Mouse (Mus musculus) megakaryocyte, adult 5-6 weeks (primary cell): ENCODE measurements around the gene Serpinb12. TPM values are rescaled to one million over a fixed set of nuclear protein-coding genes. Genes with fewer than 3 reads are reported as not detected.
"Not testable (repeated sequence)": the region's sequence is repeated elsewhere in the genome, so short reads cannot be mapped to it uniquely, and the experiment has no call there.

ENCODE experiments used
- ATAC-seq: 2 replicates; pipeline ENCODE4 v1.8.0; 2016; ENCODE audit warnings: mild to moderate bottlenecking, inconsistent platforms; ENCODE audit not compliant: poor library complexity, severe bottlenecking
- total RNA-seq, 2 experiments: library from RNA; stranded (forward) in 1 of 2; stranded (reverse) in 1 of 2; fragments of 153-499, 151-499 nt in 1 of 2; fragments of 221-1000, 200-1000 nt in 1 of 2; gene quantifications; 2 replicates each; pipeline versions ENCODE4 v1.2.3 to v1.2.4; 2015 to 2017

The Serpinb12 gene
- total RNA-seq (2015) (not detected in 2 replicates), total RNA-seq (2017) (not detected in 2 replicates)

DNA sequence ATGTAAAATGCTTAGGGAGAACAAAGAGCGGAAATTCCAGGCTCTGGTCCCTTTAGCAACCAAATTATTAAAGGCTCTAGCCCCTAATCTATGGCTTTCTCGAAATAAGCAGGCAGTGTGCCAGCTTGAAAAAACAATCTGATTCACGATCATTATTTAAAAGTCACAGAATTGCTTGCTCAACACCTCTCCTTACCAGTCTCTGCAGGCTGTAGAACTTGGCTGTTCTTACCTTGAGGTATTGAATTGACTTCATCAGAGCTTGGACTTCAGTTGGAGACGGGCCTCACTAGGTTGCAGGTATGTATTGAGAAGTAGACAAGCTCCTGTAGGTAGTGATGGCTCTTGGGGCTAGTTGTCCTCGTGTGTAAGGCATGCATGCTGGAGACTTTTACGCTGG is at the start of gene Serpinb12:
Gene Serpinb12 (plus strand): TSS at position 185 of the 400 bp plus-strand sequence.
- no peak for ATAC-seq

DNA sequence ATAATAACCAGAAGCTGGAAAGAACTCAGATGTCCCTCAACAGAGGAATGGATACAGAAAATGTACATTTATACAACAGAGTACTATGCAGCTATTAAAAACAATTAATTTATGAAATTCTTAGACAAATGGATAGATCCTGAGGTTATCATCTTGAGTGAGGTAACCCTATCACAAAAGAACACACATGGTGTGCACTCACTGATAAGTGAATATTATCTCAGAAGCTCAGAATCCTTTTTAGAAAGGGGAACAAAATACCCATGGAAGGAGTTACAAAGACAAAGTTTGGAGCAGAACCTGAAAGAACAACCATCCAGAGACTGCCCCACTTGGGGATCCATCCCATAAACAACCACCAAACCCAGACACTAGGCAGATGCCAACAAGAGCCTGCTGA is 39.1 kb upstream of the Serpinb12 start:
- not testable (repeated sequence) for ATAC-seq

DNA sequence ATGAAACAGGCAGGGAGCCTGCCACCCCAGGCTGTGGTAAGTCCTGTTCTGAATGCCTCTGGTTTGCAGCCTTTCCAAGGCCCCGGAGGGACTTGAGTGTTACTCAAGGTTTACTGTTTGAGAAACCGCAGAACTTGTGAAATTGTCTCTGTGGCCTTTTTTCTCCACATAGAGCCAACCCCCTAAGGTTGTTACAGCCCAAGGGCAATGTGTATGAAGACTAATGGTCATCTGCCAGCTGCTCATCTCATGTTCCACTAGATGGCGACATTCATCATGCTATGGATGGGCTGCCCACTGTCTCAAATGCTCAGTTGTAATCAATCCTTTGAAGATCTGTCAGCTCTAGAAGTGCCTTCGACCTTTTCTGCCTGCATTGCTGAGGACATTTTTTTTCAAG is 32.8 kb upstream of the Serpinb12 start:
- ATAC-seq, result peak; percentile 99

DNA sequence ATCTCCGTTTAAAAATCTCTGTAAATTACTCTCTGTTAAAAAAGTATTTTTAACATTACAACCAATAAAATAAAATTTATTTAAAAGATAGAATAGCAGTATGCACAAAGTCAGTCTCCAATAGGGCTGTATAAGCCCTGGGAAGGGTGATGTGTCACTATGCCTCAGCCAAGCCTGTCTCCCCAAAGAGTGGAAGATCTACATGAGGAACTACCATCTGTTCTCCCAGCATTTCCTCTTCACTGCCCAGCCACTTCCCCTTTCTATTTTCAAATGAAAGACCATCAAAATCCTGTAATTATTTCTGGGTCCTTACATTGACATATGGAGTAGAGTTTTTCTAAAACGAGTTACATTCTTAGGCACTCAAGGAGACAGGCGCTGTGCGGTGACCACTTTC is 2.3 kb upstream of the Serpinb12 start:
- ATAC-seq, result peak; percentile 92

DNA sequence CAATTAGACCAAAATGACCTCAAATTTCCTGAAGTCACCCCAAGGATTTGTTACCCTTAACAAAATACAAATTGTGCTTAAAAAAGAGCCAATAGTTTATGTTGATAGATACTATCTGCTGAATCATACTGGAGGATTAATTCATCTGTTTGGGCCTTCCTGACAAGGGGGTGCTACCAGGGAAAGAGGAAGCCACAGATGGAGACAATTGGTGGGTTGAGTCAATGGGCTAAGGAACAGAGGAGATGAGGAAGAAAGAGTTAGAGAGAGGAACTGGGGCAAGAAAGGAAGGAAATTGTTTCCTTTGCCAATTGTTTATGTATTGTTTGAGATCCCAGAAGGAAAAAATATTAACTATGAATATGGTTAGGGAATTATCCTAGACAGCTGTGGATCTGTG is 591 bp upstream of the Serpinb12 start:
- ATAC-seq, result peak; percentile 77

DNA sequence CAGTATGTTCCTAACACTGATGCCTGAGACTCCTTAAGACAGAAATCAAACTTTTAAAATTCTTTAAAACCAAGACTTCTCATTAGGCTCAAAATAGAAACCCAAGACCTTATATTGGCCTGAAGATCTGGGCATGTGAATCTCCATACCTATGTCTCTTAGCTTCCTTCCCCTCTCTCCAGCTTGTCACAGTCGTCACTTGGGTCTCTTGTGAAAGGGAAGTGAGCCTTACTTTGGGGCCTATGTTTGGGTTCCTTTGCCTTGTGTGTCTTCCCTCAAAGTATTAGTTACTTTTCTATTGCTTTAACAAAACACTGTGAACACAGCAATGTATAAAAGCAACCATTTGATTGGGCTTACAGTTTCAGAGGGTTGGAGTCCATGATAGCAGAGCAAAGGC is 13.0 kb downstream of the Serpinb12 start:
- peak; percentile 66 for ATAC-seq

DNA sequence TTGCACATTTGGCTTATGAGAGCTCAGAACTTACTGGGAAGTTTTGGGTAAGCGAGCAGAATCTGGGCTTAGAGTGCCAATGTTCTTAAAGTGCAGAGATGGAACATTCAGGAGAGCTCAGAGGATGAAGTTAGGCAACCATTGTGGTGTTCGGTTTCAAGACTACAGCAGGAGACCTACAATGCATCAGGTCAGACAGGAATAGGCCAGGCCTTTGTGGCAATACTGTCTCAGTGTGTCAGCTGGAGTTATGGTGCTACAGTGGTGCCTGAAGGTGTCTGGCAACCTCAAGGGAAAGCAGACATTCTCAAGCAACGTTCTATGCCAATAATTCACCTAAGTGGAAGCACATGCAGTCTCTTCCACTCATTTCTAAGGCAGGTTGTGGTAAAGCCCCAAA is 25.7 kb downstream of the Serpinb12 start:
- no peak for ATAC-seq

DNA sequence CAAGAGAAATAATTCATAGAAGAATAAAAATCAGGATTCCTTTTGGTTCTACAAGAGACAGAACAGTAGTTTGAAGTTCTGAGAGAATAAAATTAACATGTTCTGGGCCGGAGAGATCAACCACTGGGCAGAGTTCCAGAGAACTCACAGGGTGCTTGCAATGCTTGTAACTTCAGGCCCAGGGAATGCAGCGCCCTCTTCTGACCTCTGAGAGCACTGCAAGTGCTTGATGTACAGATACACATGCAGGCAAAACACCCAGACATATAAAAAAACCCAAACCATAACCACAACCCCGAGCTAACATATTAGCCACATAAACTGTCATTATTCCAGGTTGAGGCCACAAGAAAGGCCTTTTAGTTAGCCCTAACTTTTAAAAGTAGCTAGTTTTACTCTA is 26.8 kb downstream of the Serpinb12 start:
- peak; percentile 89 for ATAC-seq

DNA sequence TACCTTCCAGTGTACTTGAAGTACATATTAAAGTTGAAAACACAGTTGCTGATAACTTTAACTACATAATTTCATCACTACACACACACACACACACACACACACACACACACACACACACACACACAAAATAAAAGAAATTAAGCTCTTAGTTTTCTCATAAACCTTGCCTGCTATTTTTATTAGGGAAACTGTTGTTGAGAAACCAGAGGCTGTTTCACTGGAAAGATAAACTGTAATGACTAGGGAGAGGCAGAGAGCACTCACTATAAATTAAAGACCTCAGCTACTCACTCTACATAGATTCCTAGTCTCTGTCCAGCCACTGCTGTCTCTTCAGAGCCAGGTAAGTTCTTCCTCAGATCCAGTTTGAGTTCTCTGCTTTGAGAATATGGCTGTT is 46.4 kb downstream of the Serpinb12 start, which contains the start of gene Serpinb13:
Gene Serpinb13 (plus strand): TSS at position 301 of the 400 bp plus-strand sequence.
- ATAC-seq, result no peak

DNA sequence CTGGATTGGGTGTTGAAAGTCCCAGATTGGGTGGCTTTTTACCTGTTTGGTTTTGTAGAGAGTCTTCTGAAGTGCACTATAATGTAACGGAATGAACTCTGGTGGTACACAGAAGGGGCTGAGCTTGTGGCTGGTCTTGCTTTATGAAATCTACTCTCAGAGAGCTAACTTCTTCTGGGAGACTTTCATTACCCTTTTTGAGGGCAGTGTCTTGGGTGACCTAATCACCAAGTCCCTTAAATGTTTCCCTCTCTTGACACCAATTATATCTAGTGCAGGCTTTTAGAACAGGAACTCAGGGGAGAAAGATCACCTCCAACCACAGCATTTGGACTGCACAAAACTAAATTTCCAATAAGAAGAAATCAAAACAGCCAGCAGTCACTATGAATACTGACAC is 48.8 kb downstream of the Serpinb12 start:
- peak; percentile 79 for ATAC-seq

DNA sequence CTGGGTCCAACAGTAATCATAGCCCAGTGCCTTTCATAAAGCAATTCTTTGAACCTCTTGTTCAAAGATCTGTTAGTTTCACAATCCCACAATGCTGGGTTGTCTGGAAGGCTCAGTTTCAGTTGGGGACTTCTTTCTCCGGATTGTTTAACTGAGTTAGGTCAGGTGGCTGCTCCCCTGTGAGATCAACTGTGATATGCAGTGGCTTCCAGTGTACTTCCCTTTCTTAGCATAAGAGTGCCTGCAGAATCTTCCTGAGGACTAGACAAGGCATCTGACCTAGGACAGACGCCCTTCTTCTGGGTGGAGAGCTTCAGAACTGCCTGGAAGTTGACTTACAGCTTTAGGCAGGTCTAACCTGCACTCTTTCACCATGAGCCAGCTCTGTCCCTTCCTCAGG is 49.6 kb downstream of the Serpinb12 start:
- peak; percentile 78 for ATAC-seq

DNA sequence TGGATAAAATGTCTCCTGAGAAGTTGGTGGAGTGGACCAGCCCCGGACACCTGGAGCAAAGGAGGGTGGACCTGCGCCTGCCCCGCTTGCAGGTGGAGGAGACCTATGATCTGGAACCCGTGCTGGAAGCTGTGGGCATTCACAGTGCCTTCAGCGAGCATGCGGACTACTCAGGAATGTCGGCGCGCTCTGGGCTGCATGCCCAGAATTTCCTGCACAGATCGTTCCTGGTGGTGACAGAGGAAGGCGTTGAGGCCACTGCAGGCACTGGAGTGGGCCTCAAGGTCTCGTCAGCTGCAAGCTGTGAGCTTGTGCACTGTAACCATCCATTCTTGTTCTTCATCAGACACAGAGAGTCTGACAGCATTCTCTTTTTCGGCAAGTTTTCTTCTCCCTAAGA is 66.2 kb downstream of the Serpinb12 start:
- ATAC-seq, result no peak

DNA sequence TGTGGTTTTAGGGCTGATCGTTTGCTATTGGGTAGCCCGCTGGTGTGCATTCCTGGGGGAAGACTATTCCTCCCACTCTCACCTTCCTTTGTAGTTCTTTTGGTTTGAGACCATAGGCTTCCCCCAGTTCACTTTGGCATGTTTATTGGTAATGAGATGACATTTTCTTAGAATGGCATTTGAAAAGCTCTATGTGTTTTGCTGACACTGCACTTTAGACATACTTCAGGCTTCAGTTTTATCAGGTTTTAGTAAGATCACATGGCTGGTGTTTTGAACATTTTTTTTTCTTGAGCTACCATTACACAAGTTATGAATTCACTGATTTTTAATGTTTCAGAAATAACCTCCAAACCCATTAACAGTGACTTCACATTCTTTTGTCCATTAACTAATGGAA is 67.5 kb downstream of the Serpinb12 start:
- ATAC-seq, result no peak

DNA sequence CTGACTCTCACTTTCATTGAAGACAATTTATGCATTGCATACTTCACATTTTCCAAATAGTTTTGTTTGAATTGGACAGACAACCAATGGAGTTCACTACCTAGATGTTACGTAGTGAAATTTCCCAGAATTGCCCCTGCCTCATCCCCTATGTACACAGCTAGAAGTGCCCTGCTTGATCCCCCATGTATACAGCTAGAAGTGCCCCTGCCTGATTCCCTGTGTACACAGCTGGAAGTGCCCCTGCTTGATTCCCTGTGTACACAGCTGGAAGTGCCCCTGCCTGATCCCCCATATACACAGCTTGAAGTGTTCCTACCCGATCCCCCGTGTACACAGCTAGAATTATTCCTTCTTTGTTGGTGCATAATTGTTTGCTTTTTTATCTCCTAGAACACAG is 72.1 kb downstream of the Serpinb12 start:
- ATAC-seq, result no peak

Other genes starting within 250 kb of the Serpinb12 start
- gene Bcl2, start 220.2 kb upstream of the Serpinb12 start, total RNA-seq (2015), result 7.1 and 8.0 TPM in 2 replicates
- 7.8 and 11.9 TPM in 2 replicates for gene Bcl2, start 220.2 kb upstream of the Serpinb12 start, total RNA-seq (2017)
- 6.5 and 7.1 TPM in 2 replicates for gene Kdsr, start 174.7 kb upstream of the Serpinb12 start, total RNA-seq (2015)
- 13.7 and 17.8 TPM in 2 replicates for gene Kdsr, start 174.7 kb upstream of the Serpinb12 start, total RNA-seq (2017)
- gene Vps4b, start 137.7 kb upstream of the Serpinb12 start, total RNA-seq (2015), result 84.6 and 117 TPM in 2 replicates
- gene Vps4b, start 137.7 kb upstream of the Serpinb12 start, total RNA-seq (2017), result 95.5 and 121 TPM in 2 replicates
- gene Serpinb5, start 73.3 kb upstream of the Serpinb12 start, total RNA-seq (2015), result not detected in 2 replicates
- gene Serpinb5, start 73.3 kb upstream of the Serpinb12 start, total RNA-seq (2017), result not detected in 2 replicates
- not detected in 2 replicates for gene Serpinb13, start 46.5 kb downstream of the Serpinb12 start, total RNA-seq (2015)
- not detected in 2 replicates for gene Serpinb13, start 46.5 kb downstream of the Serpinb12 start, total RNA-seq (2017)
- gene Serpinb3a, start 117.9 kb downstream of the Serpinb12 start, total RNA-seq (2015), result not detected in 2 replicates
- not detected in 2 replicates for gene Serpinb3a, start 117.9 kb downstream of the Serpinb12 start, total RNA-seq (2017)
- not detected in 2 replicates for gene Serpinb3d, start 149.1 kb downstream of the Serpinb12 start, total RNA-seq (2015)
- gene Serpinb3d, start 149.1 kb downstream of the Serpinb12 start, total RNA-seq (2017), result not detected in 2 replicates